Mouse (Mus musculus) testis, adult 2 months (tissue): ENCODE results near the gene Fbxl21.

Source experiments
- CTCF ChIP-seq: fragments of 200-500 bp; IDR thresholded peaks from 2 replicates; pipeline ENCODE4 v1.5.1; 2012; ENCODE audit warnings: low read depth, mild to moderate bottlenecking, inconsistent platforms, low read length, moderate library complexity; ENCODE audit not compliant: control insufficient read depth, insufficient read depth, insufficient replicate concordance
- POLR2A ChIP-seq: fragments of 200-500 bp; IDR thresholded peaks from 2 replicates; pipeline ENCODE4 v1.6.1; 2012; ENCODE audit warnings: low read depth, mild to moderate bottlenecking, inconsistent platforms, low read length, moderate library complexity; ENCODE audit not compliant: control insufficient read depth

- TF ChIP-seq POLR2A (no peak), CTCF (no peak)
Observed at GRCm38 (mm10) chr13:56472661-56473060, 49.6 kb upstream of the Fbxl21 start.
